Mouse (Mus musculus): ENCODE data around the gene Zfp688. TPM values are rescaled to one million over a fixed set of nuclear protein-coding genes. Genes with fewer than 3 reads are reported as not detected.
"Not testable (repeated sequence)": the region's sequence is repeated elsewhere in the genome, so short reads cannot be mapped to it uniquely, and the experiment has no call there.

Gene Zfp688
- total RNA-seq (2017): 7.7 and 11.5 TPM in 2 replicates

DNA sequence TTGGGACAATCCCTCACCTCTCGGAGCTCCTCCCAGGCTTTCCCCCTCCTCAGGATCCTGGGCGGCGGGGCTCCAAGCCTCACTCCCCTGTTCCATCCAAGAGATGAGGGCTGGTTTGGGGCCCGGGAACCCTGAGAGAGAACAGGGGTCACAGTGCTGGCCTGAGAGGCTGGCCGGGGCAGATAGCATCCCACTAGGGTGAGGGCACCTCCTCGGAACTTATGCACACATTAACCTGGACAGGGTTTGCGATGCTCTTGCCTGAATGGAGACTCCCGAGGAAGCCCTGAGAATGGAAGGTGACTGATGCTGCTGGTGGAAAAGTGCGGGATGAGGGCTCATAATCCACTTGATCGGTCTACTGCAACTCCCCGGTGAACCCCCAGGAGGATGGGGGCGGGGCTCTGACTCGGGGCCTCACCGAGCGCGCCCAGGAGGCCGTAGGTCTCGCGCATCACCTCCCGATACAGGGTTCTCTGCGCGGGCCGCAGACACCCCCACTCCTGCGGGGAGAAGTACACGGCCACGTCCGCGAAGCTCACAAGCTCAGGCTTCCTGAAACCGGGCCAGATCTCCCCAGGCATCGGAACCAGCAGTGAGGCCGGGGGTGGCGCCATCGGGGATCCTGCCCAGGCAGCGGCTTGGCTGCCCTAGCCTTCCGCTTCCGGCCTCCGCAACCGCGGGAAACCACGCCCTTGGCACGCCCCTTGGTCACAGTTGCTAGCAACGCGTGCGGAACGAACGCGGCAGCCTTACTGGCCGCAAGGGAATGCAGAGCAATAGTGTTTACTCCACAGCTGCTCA is at the start of gene Zfp688:
TSS of gene Zfp688 (minus strand) at position 681 of the 804 bp plus-strand sequence.
- peak; percentile 97 for ATAC-seq (replicated peaks; ENCODE audit: low read depth, poor library complexity, severe bottlenecking)

DNA sequence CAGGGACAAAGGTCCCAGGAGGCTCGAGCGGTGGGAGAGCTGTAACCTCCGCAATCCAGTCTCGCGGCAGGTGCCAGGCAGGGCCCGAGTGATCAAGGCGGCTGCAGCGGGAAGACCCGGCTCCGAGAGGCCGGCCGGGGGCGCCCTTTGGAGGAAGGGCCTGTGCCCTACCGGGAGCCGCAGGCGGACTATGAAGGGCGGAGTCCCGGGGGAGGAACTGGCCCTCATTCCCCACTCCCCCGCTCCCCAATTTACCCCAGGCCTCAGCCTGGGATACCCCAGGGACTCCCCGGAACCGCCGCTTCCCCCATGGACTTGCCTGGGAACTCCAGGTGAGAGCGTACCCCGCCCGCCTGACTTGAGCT is 49.8 kb upstream of the Zfp688 start:
- ATAC-seq (replicated peaks; ENCODE audit: low read depth, poor library complexity, severe bottlenecking): peak; percentile 27; the same call in 1 of the 2 replicates

- ATAC-seq (replicated peaks; ENCODE audit: low read depth, poor library complexity, severe bottlenecking): peak; percentile 86
Measured at GRCm38 (mm10) chr7:127470743-127471645, 49.1 kb upstream of the Zfp688 start.

DNA sequence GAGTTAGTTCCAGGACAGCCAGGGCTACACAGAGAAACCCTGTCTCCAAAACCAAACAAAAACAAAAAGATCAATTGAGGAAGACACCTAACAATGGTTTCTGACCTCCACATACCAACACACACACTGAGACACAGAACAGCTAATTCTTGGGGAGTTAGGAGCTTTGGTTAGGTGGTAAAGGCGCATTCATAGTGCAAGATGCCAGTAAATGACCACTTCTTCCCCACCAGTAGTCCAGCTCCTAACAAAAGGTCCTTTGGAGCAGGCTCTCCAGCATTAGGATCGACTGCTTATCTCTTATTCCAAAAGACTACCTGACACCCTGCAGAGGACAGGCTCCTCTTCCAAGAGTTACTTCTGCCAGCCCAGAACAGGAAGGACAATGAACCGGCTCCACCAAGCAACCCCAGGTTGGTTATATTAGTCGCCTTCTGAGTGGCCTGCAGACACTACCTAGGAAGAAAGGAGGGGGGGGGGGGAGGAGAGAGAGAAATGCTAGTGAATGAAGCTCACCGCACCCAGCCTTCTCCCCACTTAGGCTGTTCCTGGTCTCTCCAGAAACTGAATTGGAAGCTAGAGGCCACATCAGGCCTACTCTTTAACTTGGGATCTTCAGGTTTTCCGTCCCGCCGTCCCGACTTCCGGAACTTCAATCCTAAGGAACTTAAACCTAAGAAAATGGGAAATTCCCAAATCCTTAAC is 48.3 kb upstream of the Zfp688 start:
- 0 out of 2 replicates have a peak, but pooled peaks have one; percentile 19 for ATAC-seq (replicated peaks; ENCODE audit: low read depth, poor library complexity, severe bottlenecking)

GRCm38 (mm10) chr7:127466606-127467005 is 44.7 kb upstream of the Zfp688 start:
- ATAC-seq (replicated peaks; ENCODE audit: low read depth, poor library complexity, severe bottlenecking): no peak

DNA sequence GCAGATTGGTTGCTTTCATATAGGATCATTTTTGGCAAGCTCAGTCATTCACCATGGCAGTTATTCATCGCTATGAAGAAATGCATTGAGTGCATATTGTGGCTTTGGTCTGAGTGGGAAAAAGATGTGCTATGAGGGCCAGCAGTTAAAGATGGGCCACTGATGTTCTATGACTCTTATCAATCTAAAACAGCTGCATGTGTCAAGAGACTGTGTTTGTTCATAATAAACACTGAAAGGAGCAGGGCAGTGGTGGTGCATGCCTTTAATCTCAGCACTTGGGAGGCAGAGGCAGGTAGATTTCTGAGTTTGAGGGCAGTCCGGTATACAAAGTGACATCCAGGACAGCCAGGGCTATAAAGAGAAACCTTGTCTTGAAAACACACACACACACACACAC is 43.8 kb upstream of the Zfp688 start:
- ATAC-seq (replicated peaks; ENCODE audit: low read depth, poor library complexity, severe bottlenecking): not testable (repeated sequence)

DNA sequence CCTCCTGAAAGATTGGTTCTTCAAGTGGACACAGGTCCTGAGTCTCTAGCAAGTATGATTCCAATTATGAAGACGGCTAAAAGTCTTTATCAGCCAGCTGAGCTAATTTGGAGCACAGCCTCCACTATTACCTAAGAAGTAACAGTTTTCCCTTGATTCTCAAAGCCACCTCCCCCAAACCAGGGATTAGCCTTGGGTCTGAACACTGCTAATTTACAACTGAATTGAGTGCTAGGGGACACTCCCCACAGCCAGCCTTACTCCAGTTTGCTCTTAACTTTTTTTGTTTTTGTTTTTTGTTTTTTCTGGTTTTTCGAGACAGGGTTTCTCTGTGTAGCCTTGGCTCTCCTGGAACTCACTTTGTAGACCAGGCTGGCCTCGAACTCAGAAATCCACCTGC is 43.3 kb upstream of the Zfp688 start:
- no peak for ATAC-seq (replicated peaks; ENCODE audit: low read depth, poor library complexity, severe bottlenecking)

DNA sequence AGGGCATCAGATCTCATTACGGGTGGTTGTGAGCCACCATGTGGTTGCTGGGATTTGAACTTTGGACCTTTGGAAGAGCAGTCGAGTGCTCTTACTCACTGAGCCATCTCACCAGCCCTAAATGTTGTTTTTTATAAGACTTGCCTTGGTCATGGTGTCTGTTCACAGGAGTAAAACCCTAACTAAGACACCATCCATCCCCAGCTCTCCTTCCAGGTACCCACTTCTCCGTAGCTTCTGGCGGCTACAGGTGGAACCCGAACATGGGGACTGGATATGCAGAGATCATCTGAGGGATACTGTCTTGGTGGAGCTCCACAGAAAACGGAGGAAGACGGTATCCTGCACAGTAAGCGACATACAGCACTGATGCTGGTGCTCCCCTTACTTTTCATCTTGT is 37.4 kb upstream of the Zfp688 start, which contains the start of gene Prr14:
TSS of gene Prr14 (plus strand) at position 301 of the 400 bp plus-strand sequence.
- not testable (repeated sequence) for ATAC-seq (replicated peaks; ENCODE audit: low read depth, poor library complexity, severe bottlenecking)

DNA sequence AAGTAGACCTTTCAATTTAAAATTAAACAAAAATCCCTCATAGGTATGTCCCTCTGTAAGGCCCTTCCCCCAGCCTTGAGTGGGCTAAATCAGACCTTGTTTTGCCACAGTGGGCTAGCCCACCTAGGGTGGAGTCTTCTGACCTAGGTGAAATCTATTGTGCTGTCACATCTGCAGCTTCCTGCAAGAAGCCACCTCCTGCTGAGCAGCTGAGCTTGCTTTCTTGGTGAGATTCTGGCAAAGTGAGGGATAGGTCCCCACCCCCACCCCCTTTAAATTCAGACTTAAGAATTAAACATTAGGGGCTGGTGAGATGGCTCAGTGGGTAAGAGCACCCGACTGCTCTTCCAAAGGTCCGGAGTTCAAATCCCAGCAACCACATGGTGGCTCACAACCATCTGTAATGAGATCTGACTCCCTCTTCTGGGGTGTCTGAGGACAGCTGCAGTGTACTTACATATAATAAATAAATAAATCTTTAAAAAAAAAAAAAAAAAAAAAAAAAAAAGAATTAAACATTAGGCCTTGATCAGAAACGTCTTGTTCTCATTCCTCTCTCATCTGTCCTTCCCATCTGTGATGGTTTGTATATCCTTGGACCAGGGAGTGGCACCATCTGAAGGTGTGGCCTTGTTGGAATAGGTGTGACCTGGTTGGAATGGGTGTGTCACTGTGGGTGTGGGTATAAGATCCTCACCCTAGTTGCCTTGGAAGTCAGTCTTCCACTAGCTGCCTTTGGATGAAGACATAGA is 36.7 kb upstream of the Zfp688 start:
- ATAC-seq (replicated peaks; ENCODE audit: low read depth, poor library complexity, severe bottlenecking): not testable (repeated sequence)

DNA sequence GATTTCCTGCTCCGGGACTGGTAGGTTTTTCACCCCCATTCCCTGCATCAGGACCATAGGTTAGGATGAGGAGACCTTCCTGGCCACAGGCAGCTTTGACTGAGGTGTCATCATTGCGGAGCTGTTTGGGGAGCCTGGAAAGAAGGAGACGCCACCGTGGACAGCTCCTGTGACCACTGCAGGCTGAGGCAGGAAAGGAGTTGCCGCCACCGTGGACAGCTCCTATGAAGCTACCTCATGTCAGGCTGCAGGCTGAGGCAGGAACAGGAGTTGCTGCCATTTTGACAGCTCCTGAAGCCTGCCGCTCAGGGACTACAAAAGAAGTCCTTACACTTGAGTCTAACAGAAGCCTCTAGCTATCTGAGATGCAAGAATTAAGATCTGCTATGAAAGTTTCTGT is 33.0 kb upstream of the Zfp688 start:
- ATAC-seq (replicated peaks; ENCODE audit: low read depth, poor library complexity, severe bottlenecking): no peak

- ATAC-seq (replicated peaks; ENCODE audit: low read depth, poor library complexity, severe bottlenecking): no peak
Measured at GRCm38 (mm10) chr7:127453056-127453455, 31.2 kb upstream of the Zfp688 start.

- ATAC-seq (replicated peaks; ENCODE audit: low read depth, poor library complexity, severe bottlenecking): no peak
Measured at GRCm38 (mm10) chr7:127449966-127450365, 28.1 kb upstream of the Zfp688 start.

DNA sequence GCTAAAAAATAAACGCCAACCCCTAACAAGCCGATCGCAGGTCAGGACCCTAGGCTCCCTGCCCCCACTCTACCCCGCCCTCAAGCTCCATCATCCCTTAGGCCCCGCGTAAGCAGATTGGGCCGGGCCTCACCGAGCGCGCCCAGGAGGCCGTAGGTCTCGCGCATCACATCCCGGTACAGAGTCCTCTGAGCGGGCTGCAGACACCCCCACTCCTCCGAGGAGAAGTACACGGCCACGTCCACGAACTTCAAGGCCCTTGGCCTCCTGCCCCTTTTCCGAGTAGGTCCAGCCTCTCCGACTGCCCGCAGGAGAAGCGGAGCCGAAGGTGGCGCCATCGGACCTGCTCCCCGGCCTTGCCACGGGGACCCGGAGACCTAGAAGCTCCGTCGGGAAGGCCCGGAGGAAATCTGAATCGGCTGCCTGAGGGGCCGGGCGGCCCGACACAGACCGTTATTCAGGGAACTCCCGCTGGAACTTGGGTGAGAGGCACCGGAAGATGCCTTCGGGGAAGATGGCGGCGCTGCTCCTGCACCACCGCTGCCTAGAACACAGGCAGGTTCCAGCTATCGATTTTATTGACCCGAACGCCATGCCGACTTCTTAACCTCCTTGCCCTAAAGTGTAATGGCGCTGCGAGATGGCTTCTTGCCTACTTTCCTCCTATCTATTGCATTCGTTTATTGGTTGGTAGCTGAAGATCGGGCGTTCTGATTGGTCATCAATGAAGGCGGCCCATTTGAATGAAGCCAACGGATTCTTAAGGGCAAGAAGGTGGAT is 26.8 kb upstream of the Zfp688 start, which contains the start of gene Zfp689:
TSS of gene Zfp689 (minus strand) at position 638 of the 780 bp plus-strand sequence.
- ATAC-seq (replicated peaks; ENCODE audit: low read depth, poor library complexity, severe bottlenecking): peak; percentile 97

DNA sequence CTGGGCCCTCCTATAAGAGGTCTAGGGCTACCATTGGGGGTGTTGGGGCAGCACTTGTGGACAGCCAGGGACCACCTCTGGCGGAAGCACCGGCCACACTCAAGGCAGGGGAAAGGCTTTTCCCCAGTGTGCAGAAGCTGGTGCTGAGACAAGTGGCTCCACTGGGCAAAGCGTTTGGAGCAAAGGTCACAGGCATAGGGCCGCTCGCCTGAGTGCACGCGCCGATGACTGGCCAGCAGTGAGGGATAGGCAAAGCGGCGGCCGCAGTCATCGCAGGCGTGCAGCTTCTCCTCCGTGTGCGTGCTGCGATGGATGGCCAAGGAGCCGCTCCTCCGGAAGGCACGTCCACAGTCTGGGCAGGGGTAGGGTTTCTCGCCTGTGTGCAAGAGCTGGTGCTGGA is 22.1 kb upstream of the Zfp688 start:
- ATAC-seq (replicated peaks; ENCODE audit: low read depth, poor library complexity, severe bottlenecking): no peak

DNA sequence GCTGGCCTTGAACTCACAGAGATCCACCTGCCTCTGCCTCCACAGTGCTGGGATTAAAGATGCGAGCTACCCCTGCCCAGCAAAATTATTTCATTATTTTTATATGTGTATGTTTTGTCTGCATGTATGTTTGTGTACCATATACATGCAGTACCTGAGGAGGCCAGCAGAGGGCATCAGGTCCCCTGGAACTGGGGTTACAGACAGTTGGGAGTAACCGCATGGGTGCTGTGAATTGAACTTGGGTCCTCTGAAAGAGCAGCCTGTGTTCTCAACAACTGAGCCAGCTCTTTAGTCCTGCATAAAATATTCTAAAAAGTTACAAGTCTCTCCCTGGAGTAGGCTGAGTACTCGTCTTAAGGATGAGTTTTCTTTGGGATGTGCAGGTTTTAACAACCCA is 15.9 kb upstream of the Zfp688 start:
- ATAC-seq (replicated peaks; ENCODE audit: low read depth, poor library complexity, severe bottlenecking): no peak

GRCm38 (mm10) chr7:127435206-127435605 is 13.3 kb upstream of the Zfp688 start:
- no peak for ATAC-seq (replicated peaks; ENCODE audit: low read depth, poor library complexity, severe bottlenecking)

GRCm38 (mm10) chr7:127426354-127426753 is 4.5 kb upstream of the Zfp688 start:
- ATAC-seq (replicated peaks; ENCODE audit: low read depth, poor library complexity, severe bottlenecking): no peak

GRCm38 (mm10) chr7:127425911-127426310 is 4.0 kb upstream of the Zfp688 start:
- ATAC-seq (replicated peaks; ENCODE audit: low read depth, poor library complexity, severe bottlenecking): no peak

DNA sequence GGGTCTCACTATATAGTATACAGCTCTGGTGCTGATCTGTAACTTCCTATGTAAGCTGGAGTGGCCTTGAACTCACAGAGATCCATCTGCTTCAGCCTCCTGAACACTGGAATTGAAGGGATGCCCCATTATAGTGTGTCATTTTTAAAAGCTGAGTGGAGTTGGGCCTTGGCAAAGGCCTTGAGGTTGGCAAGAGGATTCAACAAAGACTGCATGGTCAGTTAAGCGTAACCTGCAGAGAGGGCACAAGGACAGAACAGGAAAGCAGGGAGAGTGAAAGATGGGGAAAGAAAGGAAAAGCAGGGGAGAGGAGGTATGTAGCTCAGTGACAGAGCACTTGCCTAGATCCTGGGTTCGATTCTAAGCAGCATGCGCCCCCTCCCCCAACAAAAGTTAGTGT is 3.4 kb upstream of the Zfp688 start:
- ATAC-seq (replicated peaks; ENCODE audit: low read depth, poor library complexity, severe bottlenecking): no peak
